Mouse (Mus musculus) frontal cortex, adult 2 months (tissue): Measurements from ENCODE around the gene Cldnd1. TPM values are rescaled to one million over a fixed set of nuclear protein-coding genes. Genes with fewer than 3 reads are reported as not detected.

Experiments
- DNase-seq, 2 experiments: peaks; one replicate each; pipeline ENCODE4 v3.0.0; 2022; ENCODE audit warnings: low spot score in 1 of 2; ENCODE audit errors: extremely low spot score in 1 of 2
- polyA plus RNA-seq: library from polyadenylated mRNA; depleted of rRNA; stranded (reverse); fragments of >200 nt; gene quantifications from 2 replicates; pipeline ENCODE4 v1.2.3, GENCODE M21; 2012

The Cldnd1 gene
- polyA plus RNA-seq, 1 experiment = 119 TPM

DNA sequence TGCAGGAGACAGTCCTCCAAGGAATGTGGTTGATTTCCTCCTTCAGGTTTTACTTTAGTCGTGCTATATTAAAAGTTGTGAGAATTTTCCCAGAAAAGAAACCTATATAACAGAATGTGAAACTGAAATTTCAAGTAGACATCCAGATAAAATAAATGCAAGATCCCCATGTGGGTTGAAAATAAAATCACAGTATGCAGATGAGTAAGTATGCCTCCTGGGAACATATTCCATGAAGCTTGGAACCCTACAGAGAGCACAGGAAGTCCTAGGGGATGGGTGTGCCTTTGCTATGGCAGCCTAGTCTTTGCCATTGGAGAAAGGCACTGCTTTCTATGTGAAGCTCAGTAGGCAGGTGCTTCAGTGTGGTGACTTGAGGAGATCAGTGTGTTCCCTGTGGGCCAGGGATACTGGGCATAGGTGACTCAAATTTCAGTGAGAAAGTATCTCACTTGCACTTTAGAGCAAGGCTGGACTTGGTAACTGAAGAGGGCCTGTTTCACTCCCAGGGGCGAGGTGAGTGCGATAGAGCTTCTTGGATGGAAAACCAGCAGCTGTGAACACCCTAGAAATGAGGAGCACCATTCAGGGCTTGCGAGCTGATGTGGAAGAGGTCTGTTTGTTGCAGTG is 20.3 kb upstream of the Cldnd1 start:
- peak; percentile 36 to 48 for DNase-seq

- no peak for DNase-seq
These were observed 18.9 kb upstream of the Cldnd1 start for GRCm38 (mm10) chr16:58708601-58709475.

DNA sequence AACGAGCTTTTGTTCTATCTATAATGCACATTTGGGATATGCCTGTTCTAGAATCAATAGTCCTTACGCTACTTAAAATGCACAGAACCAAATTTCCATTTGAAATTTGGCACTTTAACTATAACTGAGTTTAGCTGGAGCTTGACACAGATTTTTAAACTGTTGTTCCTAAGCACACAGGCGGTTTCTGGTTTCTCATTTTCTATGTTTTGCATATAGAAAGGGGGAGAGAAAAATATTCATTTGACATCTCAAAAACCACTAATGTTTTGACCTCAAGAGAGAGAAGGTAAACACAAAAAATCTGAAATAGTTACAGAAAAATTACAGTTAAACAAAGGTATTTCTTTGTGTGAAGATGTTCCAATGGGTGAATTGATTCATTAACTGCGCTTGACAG is 18.2 kb upstream of the Cldnd1 start:
- no peak for DNase-seq

DNA sequence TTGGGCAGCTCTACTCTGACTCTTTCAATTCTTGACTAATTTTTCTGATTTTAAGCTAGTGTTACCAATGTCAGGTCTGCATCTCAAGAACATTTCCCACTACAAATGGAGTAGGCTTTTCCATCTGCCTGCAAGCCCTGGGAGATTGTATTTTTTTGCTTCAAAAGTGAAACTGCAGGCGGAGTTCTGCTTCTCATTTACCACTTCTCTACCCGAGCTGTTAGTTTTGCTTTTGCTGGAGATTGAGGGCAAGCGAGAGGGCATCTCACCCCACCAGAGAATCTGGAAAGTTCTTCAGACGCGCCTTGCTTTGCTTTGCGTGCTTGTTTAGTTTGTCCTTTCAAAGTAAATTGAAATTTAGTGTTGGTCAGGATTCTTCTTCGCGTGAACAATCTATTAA is 15.5 kb upstream of the Cldnd1 start:
- no peak for DNase-seq

GRCm38 (mm10) chr16:58713128-58713527 is 14.6 kb upstream of the Cldnd1 start:
- DNase-seq = no peak

DNA sequence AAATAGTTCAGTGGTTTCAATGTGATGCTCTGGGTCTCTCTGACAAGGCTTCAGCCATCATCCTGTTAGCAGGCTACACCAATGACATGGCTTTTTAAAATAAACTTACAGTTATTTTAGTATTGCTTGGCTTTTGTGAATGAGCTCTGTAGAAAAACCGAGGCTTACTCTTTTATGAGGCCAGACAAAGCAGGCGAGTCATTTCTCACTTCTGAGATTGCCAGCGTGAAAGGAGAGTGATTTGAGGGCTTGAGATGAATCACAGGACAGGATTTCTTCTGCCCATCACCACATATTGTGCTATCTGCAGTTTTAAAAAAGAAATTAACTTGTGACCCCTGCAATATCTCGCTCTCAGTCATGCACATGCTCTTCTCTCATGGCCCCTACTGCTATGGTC is 12.7 kb upstream of the Cldnd1 start:
- no peak for DNase-seq

DNA sequence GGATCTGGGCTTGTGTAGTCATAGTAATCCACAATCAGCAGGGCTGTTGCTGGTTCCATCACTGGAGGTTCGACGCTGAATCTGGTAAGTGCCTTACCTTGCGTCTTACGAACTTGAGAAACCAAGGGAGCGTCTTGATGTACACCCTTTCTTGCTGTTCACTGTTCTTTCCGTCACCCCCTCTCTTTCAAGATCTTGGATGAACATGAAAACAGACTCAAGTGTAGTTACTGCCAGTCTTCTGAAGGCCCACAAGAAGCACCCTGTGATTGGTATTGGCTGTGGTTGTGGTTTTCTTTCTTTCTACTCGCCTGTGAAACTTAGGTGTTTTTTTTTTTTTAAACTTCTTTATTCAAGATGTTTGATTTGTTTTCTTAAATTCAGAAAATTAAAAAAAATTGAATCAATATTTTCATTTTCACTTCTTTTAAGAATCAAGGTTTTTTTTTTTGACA is 9.0 kb upstream of the Cldnd1 start, which contains the start of gene Gpr15:
Gene Gpr15 (minus strand): TSS at position 405 of the 455 bp plus-strand sequence.
- no peak for DNase-seq

DNA sequence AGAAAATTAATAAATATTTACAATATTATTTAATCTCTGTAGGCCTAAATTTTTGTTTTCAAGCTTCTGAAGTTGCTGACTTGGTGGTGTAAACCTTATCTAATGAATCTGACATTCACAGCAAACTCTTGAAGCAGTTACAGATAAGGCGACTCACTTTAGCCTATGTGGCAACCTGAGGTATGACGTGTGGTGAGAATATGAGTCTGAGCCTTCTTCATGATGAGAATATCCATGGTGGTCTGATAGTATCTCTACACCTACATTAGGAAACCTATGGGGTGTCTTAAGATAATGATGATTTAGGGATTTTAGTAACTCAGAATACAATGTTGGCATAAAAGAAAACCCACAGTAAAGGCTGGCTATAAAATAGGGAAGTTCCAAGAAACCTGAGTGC is 5.4 kb upstream of the Cldnd1 start:
- DNase-seq = no peak

- no peak for DNase-seq
These were observed 832 bp upstream of the Cldnd1 start for GRCm38 (mm10) chr16:58726680-58727476.

DNA sequence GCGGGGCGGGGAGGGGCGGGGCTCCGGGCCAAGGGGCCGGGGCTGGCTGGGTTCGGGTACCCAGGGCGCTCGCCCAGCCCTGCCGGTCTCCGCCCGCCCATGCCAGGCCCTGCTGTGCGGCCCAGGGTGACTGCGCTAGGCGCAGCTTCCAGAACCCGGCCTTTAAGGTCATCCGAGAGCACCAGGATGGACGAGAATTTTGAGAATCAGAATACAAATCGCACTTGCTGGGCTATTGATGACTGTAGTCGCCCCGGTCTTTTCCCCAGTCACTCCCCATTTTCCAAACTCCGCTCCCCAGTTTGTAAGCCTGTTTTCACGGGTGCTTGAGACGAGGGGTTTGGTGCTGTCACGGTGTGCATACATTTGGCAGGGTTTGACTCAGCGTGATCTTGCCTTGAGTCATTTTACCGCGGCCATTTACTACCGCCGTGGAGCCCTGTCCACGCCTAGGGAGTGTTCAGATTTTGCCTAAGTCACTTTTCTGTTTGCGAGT is 514 bp downstream of the Cldnd1 start:
- peak in 1 of 2 experiments; percentile 54 for DNase-seq

DNA sequence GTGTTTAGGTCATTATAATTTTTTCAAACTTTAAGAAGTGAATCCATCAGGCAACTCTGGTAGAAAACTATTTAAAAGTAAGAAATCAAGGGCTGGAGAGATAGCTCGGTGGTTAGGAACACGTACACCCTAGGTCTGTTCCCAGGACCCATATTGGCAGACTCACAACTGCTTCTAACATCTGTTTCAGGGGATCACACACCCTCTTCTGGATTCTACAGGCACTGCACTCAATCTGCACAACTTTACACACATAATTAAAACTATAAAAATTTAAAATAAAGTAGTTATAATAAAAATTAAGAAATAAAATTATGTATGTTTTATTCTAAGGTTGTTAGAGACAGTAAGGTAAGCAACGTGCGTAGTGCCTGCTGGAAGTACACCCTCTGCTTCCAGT is 10.5 kb downstream of the Cldnd1 start:
- DNase-seq = no peak

- no peak for DNase-seq
These were observed 11.1 kb downstream of the Cldnd1 start for GRCm38 (mm10) chr16:58738800-58739199.

DNA sequence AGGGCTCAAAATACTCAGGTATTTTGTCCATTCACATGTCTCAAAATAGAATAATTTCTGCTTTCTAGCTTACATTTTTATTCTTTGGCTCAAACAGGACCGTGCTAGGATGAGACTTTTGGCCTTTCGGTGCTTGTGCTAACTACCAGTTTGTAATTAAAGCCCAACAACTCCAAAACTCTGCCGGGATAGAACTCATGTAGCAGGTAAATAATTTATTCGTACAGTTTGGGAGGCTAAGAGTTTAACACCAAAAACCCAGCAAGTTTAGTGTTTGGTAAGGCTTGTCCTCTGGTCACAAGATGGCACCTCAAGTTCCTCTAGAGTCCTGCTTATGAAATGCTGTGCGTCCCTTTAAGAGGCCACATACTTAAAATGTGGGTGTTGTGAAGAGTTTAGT is 13.0 kb downstream of the Cldnd1 start:
- DNase-seq = no peak

GRCm38 (mm10) chr16:58746715-58747114 is 19.0 kb downstream of the Cldnd1 start:
- DNase-seq = no peak

DNA sequence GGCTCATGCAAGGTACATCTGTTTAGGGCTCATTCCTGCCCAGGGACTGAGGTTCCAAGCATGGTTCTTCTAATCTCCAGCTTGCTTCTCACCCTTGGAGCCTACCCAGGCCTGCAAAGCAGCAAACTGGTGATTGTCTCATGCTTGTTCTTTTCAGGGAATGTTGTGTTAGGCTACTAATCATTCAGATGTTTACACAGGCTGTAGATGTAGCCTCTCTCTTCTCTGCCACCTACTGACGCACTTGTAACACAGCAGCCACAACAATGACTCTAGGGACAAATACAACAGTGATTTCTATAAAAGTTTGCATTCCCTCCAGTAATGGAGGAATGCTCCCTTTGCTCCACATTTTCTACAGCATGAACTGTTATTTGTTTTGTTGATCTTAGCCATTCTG is 23.6 kb downstream of the Cldnd1 start:
- DNase-seq = no peak

DNA sequence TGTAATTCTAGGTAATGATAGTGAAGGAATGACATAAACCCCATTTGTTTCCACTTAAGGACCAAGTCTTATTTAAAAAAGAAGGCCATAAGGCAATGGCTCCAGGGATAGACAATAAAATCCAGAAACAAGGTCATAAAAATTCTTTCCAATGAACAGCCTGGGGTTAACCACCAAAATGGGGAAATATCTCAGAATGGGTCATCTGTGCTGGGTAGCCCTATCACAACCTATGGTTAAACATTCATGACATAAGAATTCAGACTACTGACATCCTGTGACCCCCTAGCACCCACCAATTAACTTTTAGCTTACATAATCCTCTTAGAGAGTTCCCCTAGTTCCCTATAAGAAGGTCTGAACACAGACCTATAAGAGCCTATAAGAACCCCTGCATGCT is 28.5 kb downstream of the Cldnd1 start:
- DNase-seq = no peak

DNA sequence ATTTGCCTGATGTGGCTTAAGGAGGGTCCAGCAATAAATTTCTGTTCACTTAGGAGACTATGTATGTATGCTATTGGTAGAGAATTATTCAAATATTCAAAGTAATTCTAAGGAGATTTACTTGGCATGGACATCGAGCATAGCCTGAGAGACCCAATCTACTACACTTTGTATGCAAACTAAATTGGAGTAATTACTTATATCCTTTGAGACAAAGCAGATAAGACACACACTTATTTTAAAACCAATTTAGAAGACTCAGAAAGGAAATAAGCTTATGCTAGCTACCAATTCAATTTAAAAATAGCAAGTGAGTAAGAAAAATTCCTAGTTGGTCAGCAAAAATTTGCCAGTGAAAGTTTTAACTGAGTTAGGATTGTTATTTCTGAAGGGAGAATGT is 35.4 kb downstream of the Cldnd1 start, which contains the start of gene Olfr172:
Gene Olfr172 (minus strand): TSS at position 101 of the 400 bp plus-strand sequence.
- DNase-seq = no peak
